ENCODE assay signal across 18 mouse cellular contexts in the genomic region with DNA sequence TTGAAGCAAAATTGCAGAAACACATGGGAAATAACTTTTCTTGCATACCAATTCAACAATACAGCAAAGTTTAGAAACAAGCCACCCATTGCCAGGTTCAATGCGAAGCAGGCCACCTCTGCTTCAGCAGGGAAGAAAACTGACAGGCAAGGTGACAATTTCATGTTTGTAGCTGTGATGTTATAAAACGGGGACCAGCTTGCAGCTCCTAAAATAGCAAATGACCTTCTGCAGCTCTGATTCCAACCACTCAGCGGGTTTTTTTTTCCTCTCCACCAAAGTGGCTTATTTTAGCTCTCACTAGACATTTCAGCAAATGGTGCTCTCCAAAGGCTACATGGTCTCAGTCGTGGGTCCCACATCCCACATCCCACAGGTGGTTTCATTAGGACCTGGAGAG.
DNase-seq lines count a peak whose midpoint lies in the region; ATAC-seq and TF ChIP-seq lines count a peak whose summit lies in the region.
"Had no signal": no experiment of that assay in that cellular context is flagged by ENCODE, and none has a peak within 500 bp of the region (broad histone marks: within the 10 kb centered on the region; RNA-seq: fewer than 3 reads in every experiment).

No protein-coding gene starts in this region.

- H3K9ac ChIP-seq in heart, embryonic 13.5 days = no peak overlapping the region
- H3K9ac ChIP-seq in heart, postnatal 0 days (replicated peaks; ENCODE audit: low read depth, low read length) = no peak overlapping the region
- H3K9ac ChIP-seq: forebrain, embryonic 13.5 days; forebrain, postnatal 0 days; hindbrain, embryonic 14.5 days; intestine, embryonic 15.5 days; kidney, embryonic 15.5 days had no signal

- TF ChIP-seq CTCF in heart, postnatal 0 days (IDR thresholded peaks at IDR 0.05; ENCODE audit: low read depth) = no peak

- DNase-seq in heart, adult 8-10 months (ENCODE audit: low spot score) = no peak
- peak; percentile 60 for DNase-seq in heart, postnatal 0 days (ENCODE audit: low spot score)
- no peak for DNase-seq in heart, embryonic 10.5 days (ENCODE audit: low spot score)
- peak; percentile 34 for DNase-seq in skeletal muscle tissue, adult 2 months (ENCODE audit: low read depth, low spot score)
- no peak for DNase-seq in gastrocnemius, postnatal 4 days (ENCODE audit: low spot score in 2 of 2)
- DNase-seq: adrenal gland, adult 2 months; adrenal gland, postnatal 25 days; cerebellum, postnatal 10 days; forebrain, postnatal 0 days; gastrocnemius, postnatal 36 days; kidney, adult 18-20 months had no signal

- H3K9me3 ChIP-seq in heart, embryonic 13.5 days = no peaks in the 10 kb centered on the region
- H3K9me3 ChIP-seq in heart, postnatal 0 days (replicated peaks; ENCODE audit: control insufficient read depth, low read length) = no peaks in the 10 kb centered on the region
- H3K9me3 ChIP-seq in heart, embryonic 10.5 days = no peaks in the 10 kb centered on the region
- H3K9me3 ChIP-seq: embryonic facial prominence, embryonic 10.5 days; forebrain, embryonic 13.5 days; hindbrain, embryonic 10.5 days; intestine, embryonic 15.5 days; kidney, embryonic 15.5 days had no signal

- 40% methylated on average over 4 of the region's 4 CpGs for WGBS in heart, embryonic 13.5 days
- 24% methylated on average over 4 of the region's 4 CpGs for WGBS in heart, postnatal 0 days
- 40% methylated on average over 4 of the region's 4 CpGs for WGBS in heart, embryonic 10.5 days

- no peak for ATAC-seq in heart, embryonic 13.5 days (ENCODE audit: extremely low read depth, insufficient number of reproducible peaks, low FRiP score, low TSS enrichment)
- peak; percentile 33; the same call in 1 of the 2 replicates for ATAC-seq in heart, postnatal 0 days (ENCODE audit: insufficient read depth, low read depth)
- ATAC-seq: forebrain, embryonic 13.5 days; forebrain, postnatal 0 days; intestine, embryonic 15.5 days had no signal

- H3K27me3 ChIP-seq in heart, embryonic 13.5 days (replicated peaks) = no peaks in the 10 kb centered on the region
- H3K27me3 ChIP-seq in heart, postnatal 0 days (ENCODE audit: control insufficient read depth, insufficient read depth, low read length) = no peaks in the 10 kb centered on the region
- no peaks in the 10 kb centered on the region for H3K27me3 ChIP-seq in heart, embryonic 10.5 days (ENCODE audit: insufficient read depth, poor library complexity, severe bottlenecking)
- H3K27me3 ChIP-seq: forebrain, embryonic 13.5 days; intestine, embryonic 15.5 days; kidney, embryonic 15.5 days had no signal

- peak overlapping the region; percentile 10; the same call in 1 of the 2 replicates for H3K4me2 ChIP-seq in heart, embryonic 13.5 days
- H3K4me2 ChIP-seq in heart, postnatal 0 days (ENCODE audit: low read depth, low read length) = no peak overlapping the region; the same call in 1 of the 2 replicates
- H3K4me2 ChIP-seq: forebrain, embryonic 13.5 days; hindbrain, embryonic 14.5 days; intestine, embryonic 15.5 days; kidney, embryonic 15.5 days had no signal

- H3K36me3 ChIP-seq in heart, embryonic 13.5 days = no peaks in the 10 kb centered on the region
- no peaks in the 10 kb centered on the region for H3K36me3 ChIP-seq in heart, postnatal 0 days (replicated peaks; ENCODE audit: control insufficient read depth, insufficient read depth, low read length)
- no peaks in the 10 kb centered on the region for H3K36me3 ChIP-seq in heart, embryonic 10.5 days
- H3K36me3 ChIP-seq: embryonic facial prominence, embryonic 10.5 days; hindbrain, embryonic 10.5 days; intestine, embryonic 15.5 days; kidney, embryonic 15.5 days had no signal

- peak overlapping the region; percentile 51 for H3K27ac ChIP-seq in heart, embryonic 13.5 days (replicated peaks)
- H3K27ac ChIP-seq in heart, postnatal 0 days (ENCODE audit: low read depth) = no peak overlapping the region
- no peak overlapping the region for H3K27ac ChIP-seq in heart, embryonic 10.5 days
- H3K27ac ChIP-seq: embryonic facial prominence, embryonic 10.5 days; forebrain, embryonic 13.5 days; hindbrain, embryonic 10.5 days; hindbrain, embryonic 14.5 days; intestine, embryonic 15.5 days; kidney, embryonic 15.5 days had no signal

- no peak overlapping the region for H3K4me3 ChIP-seq in heart, embryonic 13.5 days
- no peak overlapping the region for H3K4me3 ChIP-seq in heart, postnatal 0 days (ENCODE audit: low read depth, low read length)
- no peak overlapping the region for H3K4me3 ChIP-seq in heart, embryonic 10.5 days
- H3K4me3 ChIP-seq: embryonic facial prominence, embryonic 10.5 days; forebrain, embryonic 13.5 days; hindbrain, embryonic 10.5 days; intestine, embryonic 15.5 days; kidney, embryonic 15.5 days had no signal

- no peak for TF ChIP-seq EP300 in heart, postnatal 0 days (IDR thresholded peaks at IDR 0.05; ENCODE audit: low read depth)

- H3K4me1 ChIP-seq in heart, embryonic 13.5 days = peaks cover 8% of the 10 kb centered on the region; the same call in 1 of the 2 replicates
- no peaks in the 10 kb centered on the region for H3K4me1 ChIP-seq in heart, postnatal 0 days (ENCODE audit: control insufficient read depth, insufficient read depth)
- peaks cover 3% of the 10 kb centered on the region; the same call in 1 of the 2 replicates for H3K4me1 ChIP-seq in heart, embryonic 10.5 days
- H3K4me1 ChIP-seq: embryonic facial prominence, embryonic 10.5 days; forebrain, embryonic 13.5 days; intestine, embryonic 15.5 days; kidney, embryonic 15.5 days had no signal

Comparison
In these comparisons a context has a peak if more than half of its experiments do, and no peak if none do; other contexts are left out.
1. DNase-seq: peak in heart, postnatal 0 days (single experiment) and skeletal muscle tissue, adult 2 months (single experiment); none in heart, adult 8-10 months (single experiment), heart, embryonic 10.5 days (single experiment) and gastrocnemius, postnatal 4 days (0 of 2).